Mouse (Mus musculus): ENCODE data around the gene Pigt. TPM values are rescaled to one million over a fixed set of nuclear protein-coding genes. Genes with fewer than 3 reads are reported as not detected.
A peak's percentile ranks its signal among the peaks of the same experiment; 100 is the strongest.

Pigt gene
- polyA plus RNA-seq (2015; fragmentation: Nextera tagmentation; extraction: Ambion mirVana): 62.7 and 65.7 TPM in 2 replicates

DNA sequence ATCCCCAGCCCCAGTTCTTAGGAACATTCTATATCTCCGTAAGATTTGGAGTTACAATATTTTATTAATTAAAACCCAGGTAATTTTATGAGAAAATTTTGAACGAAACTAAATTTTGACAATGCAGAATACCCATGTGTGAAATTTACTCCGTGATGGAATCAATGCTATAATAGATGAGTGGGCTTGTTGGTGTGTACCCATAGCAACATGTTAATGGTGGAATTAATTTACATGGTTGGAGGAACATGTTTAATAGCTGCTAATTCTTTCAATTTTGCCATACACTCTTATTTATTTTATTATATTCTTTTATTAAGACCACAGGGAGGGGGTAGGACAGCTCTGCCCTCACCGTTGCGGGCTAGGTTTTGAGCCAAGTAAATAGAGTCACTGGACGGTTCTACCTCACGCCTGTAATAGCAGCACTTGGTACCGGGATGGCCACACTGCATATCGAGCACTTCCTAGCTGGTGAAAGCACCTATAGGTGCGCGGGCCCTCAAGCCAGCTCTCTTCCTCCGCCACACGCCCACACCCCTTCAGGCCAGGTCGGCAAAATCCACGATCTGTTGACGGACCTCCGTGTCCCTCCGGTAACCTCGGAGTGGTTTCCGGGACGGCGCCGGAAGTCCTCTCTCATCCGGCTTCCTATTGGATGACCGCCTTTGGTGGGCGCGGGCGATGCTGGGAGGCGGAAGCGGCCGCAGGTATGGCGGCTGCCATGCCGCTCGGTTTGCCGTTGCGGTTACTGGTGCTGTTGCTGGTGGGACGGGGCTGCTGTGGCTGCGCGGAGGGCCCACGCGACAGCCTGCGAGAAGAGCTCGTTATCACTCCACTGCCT, at the start of gene Pigt:
Pigt (plus strand) TSS at position 674 of the 844 bp plus-strand sequence.
- Histone ChIP-seq H3K9me3 (no peaks in the 10 kb centered on the region), H3K27ac (peak within 1 kb of the TSS; percentile 67; the same call in 1 of the 2 replicates), H3K4me2 (replicated peaks) (peak within 1 kb of the TSS; percentile 91), H3K4me3 (replicated peaks) (peak within 1 kb of the TSS; percentile 70), H3K36me3 (peaks cover 9% of the 10 kb centered on the region; the same call in 1 of the 2 replicates), H3K9ac (peak within 1 kb of the TSS; percentile 61), H3K4me1 (replicated peaks) (peaks cover 7% of the 10 kb centered on the region; the same call in 1 of the 2 replicates), H3K27me3 (replicated peaks) (no peaks in the 10 kb centered on the region)
- WGBS: 4% methylated on average over 43 of the region's 43 CpGs
- ATAC-seq: peak; percentile 97

DNA sequence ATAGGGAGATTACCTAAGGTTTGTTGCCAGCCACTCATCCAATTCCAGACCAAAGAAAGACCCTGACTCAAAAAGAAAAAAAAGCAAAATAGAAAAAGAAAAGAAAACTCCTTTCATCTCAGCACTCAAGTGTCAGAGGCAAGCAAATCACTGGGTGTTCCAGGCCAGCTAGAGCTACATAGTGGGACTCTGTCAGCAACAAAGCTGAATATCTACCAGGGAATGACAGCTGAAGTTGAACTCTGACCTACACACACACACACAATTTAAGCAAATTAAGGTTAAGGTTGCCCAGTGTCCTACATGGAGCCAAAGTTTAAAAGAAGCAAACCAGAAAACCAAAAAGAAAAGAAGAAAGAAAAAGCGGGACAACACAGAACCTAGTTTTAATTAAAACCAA, 49.2 kb upstream of the Pigt start:
- Histone ChIP-seq H3K4me1 (replicated peaks) (peaks cover 8% of the 10 kb centered on the region; the same call in 1 of the 2 replicates), H3K27me3 (replicated peaks) (no peaks in the 10 kb centered on the region), H3K36me3 (no peaks in the 10 kb centered on the region), H3K9me3 (no peaks in the 10 kb centered on the region), H3K4me2 (replicated peaks) (no peak overlapping the region), H3K27ac (no peak overlapping the region), H3K4me3 (replicated peaks) (no peak overlapping the region), H3K9ac (no peak overlapping the region)
- no peak for ATAC-seq
- 85% methylated on average over 1 of the region's 1 CpGs for WGBS

DNA sequence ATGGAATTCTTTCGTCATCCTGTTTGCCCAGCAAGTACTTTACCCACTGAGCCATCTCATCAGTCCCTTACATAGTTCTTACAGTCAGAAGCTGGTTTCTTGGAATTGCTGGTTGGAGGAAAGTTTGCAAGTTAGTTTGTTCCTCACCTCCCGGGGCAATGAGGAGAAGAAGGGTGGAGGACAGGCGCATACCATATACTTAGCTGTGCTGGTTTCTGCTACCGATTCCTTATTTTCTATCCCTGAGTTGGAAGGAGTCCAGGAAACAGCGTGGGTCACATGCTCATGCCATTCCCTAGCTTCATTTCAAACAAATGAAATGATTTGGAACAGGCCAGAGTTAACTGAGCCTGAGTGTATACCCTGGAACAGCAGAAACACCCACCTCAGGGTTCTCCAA, 48.4 kb upstream of the Pigt start:
- Histone ChIP-seq H3K27me3 (replicated peaks) (no peaks in the 10 kb centered on the region), H3K4me2 (replicated peaks) (no peak overlapping the region), H3K4me1 (replicated peaks) (peaks cover 8% of the 10 kb centered on the region; the same call in 1 of the 2 replicates), H3K4me3 (replicated peaks) (no peak overlapping the region), H3K9ac (no peak overlapping the region), H3K36me3 (no peaks in the 10 kb centered on the region), H3K9me3 (no peaks in the 10 kb centered on the region), H3K27ac (no peak overlapping the region)
- peak; percentile 24; the same call in 1 of the 2 replicates for ATAC-seq
- 57% methylated on average over 5 of the region's 5 CpGs for WGBS

DNA sequence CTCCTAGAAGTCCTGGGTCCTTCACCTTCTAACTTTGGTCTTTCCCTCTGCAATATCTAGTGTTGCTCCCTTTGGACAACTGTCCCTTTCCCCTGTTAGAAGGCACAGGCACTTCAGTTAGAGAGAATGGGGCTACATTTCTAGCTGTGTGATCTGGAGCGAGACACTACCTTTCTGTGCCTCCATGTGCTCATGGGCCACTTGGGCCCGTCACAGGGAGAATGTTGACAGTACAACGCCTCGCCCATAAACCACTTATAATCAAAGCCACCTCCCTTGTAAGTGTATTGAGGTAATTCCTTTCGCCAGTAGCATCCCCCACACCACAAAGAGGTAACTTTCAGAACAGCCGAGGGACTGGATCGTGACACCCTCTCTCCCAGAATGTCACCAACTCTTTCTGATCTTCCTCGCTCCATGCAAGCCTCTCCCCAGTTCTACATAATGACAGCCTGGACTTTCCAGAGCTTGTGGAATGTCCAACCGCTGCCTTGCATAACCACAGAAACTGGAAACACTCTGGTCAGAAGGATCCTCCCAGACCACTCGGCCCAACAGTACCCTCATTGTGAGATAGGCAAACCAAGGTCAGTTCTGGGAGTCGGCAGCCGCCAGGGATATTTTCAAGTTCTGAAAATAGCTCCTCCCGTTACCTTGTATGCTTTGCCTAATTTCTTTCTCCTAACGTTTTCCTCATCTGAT, 47.8 kb upstream of the Pigt start:
- WGBS: 62% methylated on average over 14 of the region's 14 CpGs
- no peaks in the 10 kb centered on the region for H3K27me3 ChIP-seq (replicated peaks)
- no peak overlapping the region for H3K4me2 ChIP-seq (replicated peaks)
- peaks cover 9% of the 10 kb centered on the region for H3K4me1 ChIP-seq (replicated peaks)
- H3K36me3 ChIP-seq: no peaks in the 10 kb centered on the region
- no peak overlapping the region for H3K27ac ChIP-seq
- H3K9ac ChIP-seq: no peak overlapping the region
- H3K9me3 ChIP-seq: no peaks in the 10 kb centered on the region
- H3K4me3 ChIP-seq (replicated peaks): no peak overlapping the region
- ATAC-seq: 0 out of 2 replicates have a peak, but pooled peaks have one; percentile 24

DNA sequence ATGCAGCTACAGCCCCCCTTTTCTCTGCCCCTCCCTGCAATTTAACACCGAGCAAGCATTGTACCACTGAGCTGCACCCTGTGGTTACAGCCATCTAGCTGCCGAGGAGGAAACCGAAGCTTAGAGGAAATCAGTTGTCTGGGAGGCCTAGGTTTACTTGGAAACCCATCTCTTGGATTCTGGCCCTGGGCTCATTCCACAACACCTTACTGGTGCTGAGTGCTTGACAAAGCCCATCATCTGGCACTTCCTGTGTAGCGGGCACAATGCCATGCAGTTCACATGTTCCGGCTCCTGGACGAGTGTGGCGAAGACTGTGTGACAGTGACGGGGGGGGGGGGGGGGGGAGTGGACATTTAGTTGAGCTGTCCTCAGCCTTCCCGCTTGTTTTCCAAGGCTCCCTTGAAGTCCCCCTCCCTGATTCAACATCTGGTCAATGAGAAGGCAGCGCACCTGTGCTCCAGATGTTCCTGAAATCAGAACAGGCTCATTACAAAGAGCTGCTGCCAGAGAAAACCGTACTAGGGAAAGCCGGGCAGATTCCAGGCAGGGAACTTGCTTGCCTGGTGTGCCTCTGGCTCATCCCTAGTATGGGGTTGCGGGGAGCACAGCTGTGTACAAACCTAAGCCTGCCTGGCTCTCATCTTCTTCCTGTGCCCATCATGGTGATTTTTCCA, 45.2 kb upstream of the Pigt start:
- ATAC-seq: no peak
- Histone ChIP-seq H3K27me3 (replicated peaks) (no peaks in the 10 kb centered on the region), H3K27ac (no peak overlapping the region), H3K4me3 (replicated peaks) (no peak overlapping the region), H3K36me3 (no peaks in the 10 kb centered on the region), H3K4me1 (replicated peaks) (peaks cover 30% of the 10 kb centered on the region), H3K9me3 (no peaks in the 10 kb centered on the region), H3K4me2 (replicated peaks) (no peak overlapping the region), H3K9ac (no peak overlapping the region)
- WGBS: 61% methylated on average over 13 of the region's 13 CpGs

GRCm38 (mm10) chr2:164453047-164453757, 44.1 kb upstream of the Pigt start:
- H3K4me2 ChIP-seq (replicated peaks): no peak overlapping the region
- H3K9me3 ChIP-seq: no peaks in the 10 kb centered on the region
- peaks cover 30% of the 10 kb centered on the region for H3K4me1 ChIP-seq (replicated peaks)
- H3K4me3 ChIP-seq (replicated peaks): no peak overlapping the region
- H3K27ac ChIP-seq: no peak overlapping the region
- H3K36me3 ChIP-seq: no peaks in the 10 kb centered on the region
- no peaks in the 10 kb centered on the region for H3K27me3 ChIP-seq (replicated peaks)
- no peak for ATAC-seq
- WGBS: 73% methylated on average over 14 of the region's 14 CpGs
- no peak overlapping the region for H3K9ac ChIP-seq

- H3K4me1 ChIP-seq (replicated peaks): peaks cover 30% of the 10 kb centered on the region
- H3K27ac ChIP-seq: 0 out of 2 replicates have a peak overlapping the region, but pooled peaks have one; percentile 51
- ATAC-seq: no peak
- H3K9ac ChIP-seq: no peak overlapping the region
- no peaks in the 10 kb centered on the region for H3K9me3 ChIP-seq
- no peaks in the 10 kb centered on the region for H3K27me3 ChIP-seq (replicated peaks)
- no peak overlapping the region for H3K4me2 ChIP-seq (replicated peaks)
- H3K4me3 ChIP-seq (replicated peaks): no peak overlapping the region
- WGBS: 71% methylated on average over 7 of the region's 7 CpGs
- H3K36me3 ChIP-seq: no peaks in the 10 kb centered on the region
Observed at GRCm38 (mm10) chr2:164453887-164454500, 43.3 kb upstream of the Pigt start.

DNA sequence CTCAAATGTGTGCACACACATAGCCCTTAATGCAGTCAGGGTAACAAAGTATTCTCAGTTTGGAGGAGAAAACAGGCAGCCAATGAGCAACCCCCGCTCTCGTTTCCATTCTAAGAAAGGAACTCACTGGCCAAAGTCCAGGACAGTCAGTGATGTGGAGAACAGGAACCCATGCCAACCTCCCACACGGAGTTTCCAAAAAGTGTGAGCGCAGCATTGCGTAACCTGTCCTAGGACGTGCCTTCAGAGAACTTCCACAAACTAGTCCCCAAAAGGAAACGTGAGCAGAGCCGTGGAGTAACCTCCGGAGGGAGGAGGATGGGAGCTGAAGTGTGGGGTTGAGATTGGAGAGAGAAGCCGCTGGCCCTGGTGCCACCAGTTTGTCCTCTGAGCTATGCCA, 42.5 kb upstream of the Pigt start:
- Histone ChIP-seq H3K27me3 (replicated peaks) (no peaks in the 10 kb centered on the region), H3K4me2 (replicated peaks) (peak overlapping the region; percentile 0; the same call in 1 of the 2 replicates), H3K9me3 (no peaks in the 10 kb centered on the region), H3K4me1 (replicated peaks) (peaks cover 30% of the 10 kb centered on the region), H3K36me3 (no peaks in the 10 kb centered on the region), H3K4me3 (replicated peaks) (no peak overlapping the region), H3K27ac (0 out of 2 replicates have a peak overlapping the region, but pooled peaks have one; percentile 51), H3K9ac (no peak overlapping the region)
- WGBS: 58% methylated on average over 10 of the region's 10 CpGs
- no peak for ATAC-seq

DNA sequence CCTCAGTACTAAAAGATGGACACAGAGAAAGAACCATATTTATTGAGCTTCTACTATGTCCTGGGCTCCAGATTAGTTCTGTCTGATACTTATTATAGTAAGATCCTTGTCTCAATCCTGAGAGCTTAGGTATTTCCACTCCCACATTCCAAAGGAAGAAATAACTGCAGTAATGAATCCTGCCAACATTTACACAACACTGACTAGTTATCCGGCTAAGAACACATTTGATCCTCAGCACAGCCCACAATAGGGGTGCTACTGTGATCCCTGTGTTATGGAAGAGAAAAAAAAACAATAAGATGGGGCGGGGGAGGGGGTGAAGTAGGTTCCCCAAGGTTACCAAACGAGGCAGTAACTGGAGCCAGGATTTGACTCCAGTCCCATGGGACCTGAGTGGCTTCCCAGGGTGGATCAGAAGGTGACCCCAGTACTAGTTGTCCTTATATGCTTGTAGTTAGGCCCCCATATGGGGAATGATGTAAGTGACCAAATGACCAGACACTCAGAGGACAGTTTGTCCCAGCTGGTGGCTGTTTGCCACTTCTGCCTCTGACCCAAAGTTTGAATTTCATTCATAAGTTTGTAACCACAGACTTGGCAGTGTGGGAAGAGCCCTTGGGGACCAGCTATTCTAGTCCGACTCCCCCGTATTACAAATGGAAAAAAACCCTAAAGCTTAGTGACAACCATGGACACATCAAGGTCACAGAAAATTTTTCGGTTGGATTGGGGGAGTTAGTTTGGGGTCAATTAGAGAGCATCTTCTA, 41.7 kb upstream of the Pigt start:
- Histone ChIP-seq H3K4me3 (replicated peaks) (no peak overlapping the region), H3K27me3 (replicated peaks) (no peaks in the 10 kb centered on the region), H3K36me3 (no peaks in the 10 kb centered on the region), H3K4me1 (replicated peaks) (peaks cover 30% of the 10 kb centered on the region), H3K9me3 (no peaks in the 10 kb centered on the region), H3K27ac (peak overlapping the region; percentile 54; the same call in 1 of the 2 replicates), H3K4me2 (replicated peaks) (0 out of 2 replicates have a peak overlapping the region, but pooled peaks have one; percentile 0), H3K9ac (no peak overlapping the region)
- ATAC-seq: no peak
- 65% methylated on average over 6 of the region's 6 CpGs for WGBS

DNA sequence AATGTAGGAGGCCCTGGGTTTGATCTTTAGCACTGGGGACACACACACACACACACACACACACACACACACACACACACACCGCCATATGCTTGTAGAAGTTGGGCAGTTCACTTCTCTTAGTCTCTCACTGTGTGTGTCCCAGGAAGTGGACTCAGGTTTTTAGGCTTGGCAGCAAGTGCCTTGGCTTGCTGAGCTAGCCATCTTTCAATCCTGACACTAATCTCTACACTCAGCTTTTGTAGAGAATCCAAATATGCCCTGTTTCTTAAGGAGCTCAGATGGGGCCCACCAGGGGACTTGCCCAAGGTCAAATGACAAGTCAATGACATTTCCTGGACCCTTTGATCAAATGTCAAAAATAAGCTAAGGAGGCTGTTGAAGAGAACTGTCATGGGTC, 40.9 kb upstream of the Pigt start:
- Histone ChIP-seq H3K9ac (0 out of 2 replicates have a peak overlapping the region, but pooled peaks have one; percentile 29), H3K4me3 (replicated peaks) (no peak overlapping the region), H3K36me3 (no peaks in the 10 kb centered on the region), H3K4me2 (replicated peaks) (peak overlapping the region; percentile 48), H3K27me3 (replicated peaks) (no peaks in the 10 kb centered on the region), H3K9me3 (no peaks in the 10 kb centered on the region), H3K27ac (peak overlapping the region; percentile 54), H3K4me1 (replicated peaks) (peaks cover 30% of the 10 kb centered on the region)
- 71% methylated on average over 1 of the region's 1 CpGs for WGBS
- no peak for ATAC-seq

Data from intestine, embryonic 15.5 days (tissue).